Mouse (Mus musculus) small intestine, adult 2 months (tissue): ENCODE results near the gene Bend4. TPM values are rescaled to one million over a fixed set of nuclear protein-coding genes. Genes with fewer than 3 reads are reported as not detected.

Source experiments
- H3K27ac ChIP-seq: fragments of 200-500 bp; 2 replicates; pipeline ENCODE4 v1.5.1; 2012; ENCODE audit warnings: low read depth, low read length, control low read depth, inconsistent platforms; ENCODE audit not compliant: insufficient read depth
- H3K27me3 ChIP-seq: fragments of 200-500 bp; 2 replicates; pipeline ENCODE4 v1.6.1; 2012; ENCODE audit warnings: mild to moderate bottlenecking, moderate library complexity, low read length, inconsistent platforms; ENCODE audit not compliant: control insufficient read depth, insufficient read depth
- H3K36me3 ChIP-seq: fragments of 200-500 bp; 2 replicates; pipeline ENCODE4 v1.6.1; 2012; ENCODE audit warnings: mild to moderate bottlenecking, low read length, control low read depth, inconsistent platforms; ENCODE audit not compliant: control insufficient read depth, insufficient read depth
- H3K4me1 ChIP-seq: fragments of 200-500 bp; 2 replicates; pipeline ENCODE4 v1.6.1; 2012; ENCODE audit warnings: low read length, inconsistent platforms, mixed read lengths; ENCODE audit not compliant: control insufficient read depth, insufficient read depth, insufficient read length
- H3K4me3 ChIP-seq: fragments of 200-500 bp; 2 replicates; pipeline ENCODE4 v1.5.1; 2012; ENCODE audit warnings: low read depth, mild to moderate bottlenecking, control low read depth, inconsistent platforms, low read length, moderate library complexity
- CTCF ChIP-seq: fragments of 200-500 bp; IDR thresholded peaks from 2 replicates; pipeline ENCODE4 v1.5.1; 2012; ENCODE audit warnings: low read depth, mild to moderate bottlenecking, control low read depth, inconsistent platforms, low read length, moderate library complexity, mixed read lengths; ENCODE audit not compliant: insufficient replicate concordance, insufficient read length; ENCODE audit errors: extremely low read depth
- POLR2A ChIP-seq: fragments of 200-500 bp; IDR thresholded peaks from 2 replicates; pipeline ENCODE4 v1.6.1; 2012; ENCODE audit warnings: low read depth, mild to moderate bottlenecking, control low read depth, inconsistent platforms, low read length, moderate library complexity
- WGBS: fragments of 180-500 bp; shearing (Covaris S2); methylation state at CpG from one replicate; pipeline ENCODE4 v1.1.7; 2018; 5-methylcytosine and 5-hydroxymethylcytosine counted together
- polyA plus RNA-seq: library from polyadenylated mRNA; depleted of rRNA; stranded (reverse); fragments of >200 nt; gene quantifications from 2 replicates; pipeline ENCODE4 v1.2.3, GENCODE M21; 2012; rRNA removed

Bend4 gene
- polyA plus RNA-seq, 1 experiment: 0.20 TPM

- Histone ChIP-seq H3K36me3 (no peaks in the 10 kb centered on the region), H3K27me3 (no peaks in the 10 kb centered on the region), H3K4me1 (no peaks in the 10 kb centered on the region), H3K27ac (no peak overlapping the region), H3K4me3 (no peak overlapping the region)
- WGBS: 19% methylated on average over 2 of the region's 2 CpGs
- TF ChIP-seq CTCF: no peak
- no peak for TF ChIP-seq POLR2A
These were observed 65.2 kb downstream of the Bend4 start for GRCm38 (mm10) chr5:67362931-67363330.

GRCm38 (mm10) chr5:67362316-67362715 lies 65.8 kb downstream of the Bend4 start:
- H3K4me3 ChIP-seq: no peak overlapping the region
- H3K4me1 ChIP-seq: no peaks in the 10 kb centered on the region
- no peak overlapping the region for H3K27ac ChIP-seq
- H3K27me3 ChIP-seq: no peaks in the 10 kb centered on the region
- peaks cover 2% of the 10 kb centered on the region; the same call in 1 of the 2 replicates for H3K36me3 ChIP-seq
- no peak for TF ChIP-seq POLR2A
- TF ChIP-seq CTCF: no peak
- 95% methylated on average over 10 of the region's 10 CpGs for WGBS

DNA sequence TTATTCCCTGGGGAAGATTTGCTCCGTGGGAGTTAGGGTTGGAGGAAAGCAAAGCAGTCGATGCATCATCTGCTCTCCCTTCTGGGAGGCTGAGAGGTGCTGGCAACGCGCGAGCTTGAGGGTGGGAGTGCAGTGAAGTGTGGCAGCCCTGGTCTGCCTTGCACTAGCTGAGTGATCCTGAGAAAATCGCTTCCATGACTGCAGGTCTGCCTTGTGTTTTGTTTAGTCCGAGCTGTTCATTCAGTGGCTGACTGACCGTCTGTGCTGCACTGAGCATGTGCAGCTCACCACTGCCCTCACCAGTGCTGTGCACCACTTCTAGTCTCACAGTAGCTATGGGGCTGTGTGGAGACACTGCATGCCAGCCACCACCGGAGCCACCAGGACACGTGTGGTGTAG lies 79.2 kb downstream of the Bend4 start:
- H3K36me3 ChIP-seq: peaks cover 42% of the 10 kb centered on the region
- no peaks in the 10 kb centered on the region for H3K27me3 ChIP-seq
- no peak overlapping the region for H3K27ac ChIP-seq
- H3K4me3 ChIP-seq: no peak overlapping the region
- TF ChIP-seq POLR2A (no peak), CTCF (no peak)
- H3K4me1 ChIP-seq: peaks cover 3% of the 10 kb centered on the region; the same call in 1 of the 2 replicates
- 85% methylated on average over 10 of the region's 10 CpGs for WGBS

DNA sequence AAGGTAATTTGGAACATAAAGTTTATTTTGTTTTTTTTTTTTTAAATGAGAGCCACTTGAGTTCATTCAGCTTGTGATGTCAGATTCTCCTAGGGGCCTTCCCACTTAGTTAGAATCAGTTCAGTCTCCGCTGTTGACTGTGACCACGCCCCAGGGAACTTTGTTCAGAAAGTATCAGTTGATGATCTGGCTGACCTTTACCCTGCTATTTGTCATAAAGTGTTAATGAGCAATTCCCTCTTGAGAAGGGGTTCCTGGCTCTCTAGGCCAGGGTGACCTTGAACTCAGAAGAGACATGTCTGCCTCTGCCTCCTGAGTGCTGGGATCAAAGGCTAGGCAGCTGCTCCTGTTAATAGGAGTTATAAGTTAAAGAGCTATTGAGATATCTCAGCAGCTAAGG lies 81.0 kb downstream of the Bend4 start:
- peak overlapping the region; percentile 62 for H3K27ac ChIP-seq
- TF ChIP-seq CTCF: no peak
- TF ChIP-seq POLR2A: no peak
- H3K4me3 ChIP-seq: no peak overlapping the region
- H3K27me3 ChIP-seq: no peaks in the 10 kb centered on the region
- whole genome bisulfite sequencing: 46% methylated on average over 2 of the region's 2 CpGs
- H3K36me3 ChIP-seq: peaks cover 42% of the 10 kb centered on the region
- H3K4me1 ChIP-seq: peaks cover 3% of the 10 kb centered on the region; the same call in 1 of the 2 replicates

Other genes with a start within 250 kb of the Bend4 start
- 76.4 and 133 TPM in 2 replicates for gene Tmem33, start 167.7 kb downstream of the Bend4 start, polyA plus RNA-seq
- gene Slc30a9, start 121.4 kb downstream of the Bend4 start, polyA plus RNA-seq: 6.7 and 13.7 TPM in 2 replicates
- gene Shisa3, start 179.6 kb upstream of the Bend4 start, polyA plus RNA-seq: 1.4 and 1.8 TPM in 2 replicates